Mouse (Mus musculus) stomach, embryonic 15.5 days (tissue): ENCODE results near the gene Rpl28. TPM values are rescaled to one million over a fixed set of nuclear protein-coding genes. Genes with fewer than 3 reads are reported as not detected.

Experiments
- ATAC-seq: fragments of 200-750 bp; cut with Nextera tagmentation; 2 replicates; pipeline ENCODE4 v1.8.0; 2017; ENCODE audit warnings: low read depth, moderate number of reproducible peaks, moderate TSS enrichment; ENCODE audit not compliant: insufficient read depth, low FRiP score
- H3K27ac ChIP-seq: fragments of 300-500 bp; sonication (generic); 2 replicates; pipeline ENCODE4 v1.5.1; 2015; ENCODE audit warnings: mild to moderate bottlenecking, inconsistent platforms
- H3K27me3 ChIP-seq: fragments of 300-500 bp; sonication (generic); replicated peaks from 2 replicates; pipeline ENCODE4 v1.6.1; 2015; ENCODE audit warnings: inconsistent platforms
- H3K36me3 ChIP-seq: fragments of 300-500 bp; sonication (generic); 2 replicates; pipeline ENCODE4 v1.6.1; 2015; ENCODE audit warnings: inconsistent platforms
- H3K4me1 ChIP-seq: fragments of 300-500 bp; sonication (generic); 2 replicates; pipeline ENCODE4 v1.6.1; 2015; ENCODE audit warnings: inconsistent platforms
- H3K4me2 ChIP-seq: fragments of 300-500 bp; sonication (generic); 2 replicates; pipeline ENCODE4 v1.6.1; 2015; ENCODE audit warnings: mild to moderate bottlenecking, inconsistent platforms
- H3K4me3 ChIP-seq: fragments of 300-500 bp; sonication (generic); replicated peaks from 2 replicates; pipeline ENCODE4 v1.5.1; 2015; ENCODE audit warnings: inconsistent platforms
- H3K9ac ChIP-seq: fragments of 300-500 bp; sonication (generic); 2 replicates; pipeline ENCODE4 v1.6.1; 2015; ENCODE audit warnings: inconsistent platforms
- H3K9me3 ChIP-seq: fragments of 300-500 bp; sonication (generic); 2 replicates; pipeline ENCODE4 v1.6.1; 2016; ENCODE audit warnings: inconsistent platforms
- whole genome bisulfite sequencing: fragments of 180-500 bp; shearing (Covaris S2); methylation state at CpG from one replicate; pipeline ENCODE4 v1.1.7; 2015; 5-methylcytosine and 5-hydroxymethylcytosine counted together
- polyA plus RNA-seq: library from polyadenylated mRNA; unstranded; fragments of >200 nt; fragmentation: Nextera tagmentation; extraction: Ambion mirVana; gene quantifications from 2 replicates; pipeline ENCODE4 v1.2.1, GENCODE M21; 2015

The Rpl28 gene
- 309 and 356 TPM in 2 replicates for polyA plus RNA-seq

GRCm38 (mm10) chr7:4792278-4793212, at the start of gene Rpl28:
Rpl28 (plus strand) TSS chr7:4792874.
- Histone ChIP-seq H3K4me2 (peak within 1 kb of the TSS; percentile 71), H3K36me3 (peaks cover 23% of the 10 kb centered on the region), H3K27ac (peak within 1 kb of the TSS; percentile 97), H3K4me3 (peak within 1 kb of the TSS; percentile 84), H3K9me3 (no peaks in the 10 kb centered on the region), H3K4me1 (peaks cover 13% of the 10 kb centered on the region; the same call in 1 of the 2 replicates), H3K9ac (peak within 1 kb of the TSS; percentile 99), H3K27me3 (no peaks in the 10 kb centered on the region)
- peak; percentile 95 for ATAC-seq
- WGBS: under 1% methylated on average over 54 of the region's 54 CpGs

- H3K4me2 ChIP-seq: peak overlapping the region; percentile 17; the same call in 1 of the 2 replicates
- no peak overlapping the region for H3K9ac ChIP-seq
- WGBS: 48% methylated on average over 2 of the region's 2 CpGs
- no peak overlapping the region for H3K27ac ChIP-seq
- no peak overlapping the region for H3K4me3 ChIP-seq
- peaks cover 29% of the 10 kb centered on the region for H3K4me1 ChIP-seq
- ATAC-seq: no peak
- H3K36me3 ChIP-seq: peaks cover 14% of the 10 kb centered on the region
- H3K27me3 ChIP-seq: no peaks in the 10 kb centered on the region
- no peaks in the 10 kb centered on the region for H3K9me3 ChIP-seq
Observed at GRCm38 (mm10) chr7:4743354-4743753, 49.3 kb upstream of the Rpl28 start.

GRCm38 (mm10) chr7:4744886-4745285, 47.8 kb upstream of the Rpl28 start:
- Histone ChIP-seq H3K36me3 (peaks cover 14% of the 10 kb centered on the region), H3K9ac (no peak overlapping the region), H3K4me1 (peaks cover 23% of the 10 kb centered on the region), H3K9me3 (no peaks in the 10 kb centered on the region), H3K27me3 (no peaks in the 10 kb centered on the region), H3K4me3 (no peak overlapping the region), H3K4me2 (no peak overlapping the region), H3K27ac (no peak overlapping the region)
- 90% methylated on average over 6 of the region's 6 CpGs for WGBS
- ATAC-seq: no peak

GRCm38 (mm10) chr7:4746326-4746980, 46.2 kb upstream of the Rpl28 start:
- 85% methylated on average over 22 of the region's 22 CpGs for WGBS
- Histone ChIP-seq H3K4me3 (no peak overlapping the region), H3K9me3 (no peaks in the 10 kb centered on the region), H3K4me1 (peaks cover 21% of the 10 kb centered on the region), H3K4me2 (no peak overlapping the region), H3K36me3 (peaks cover 14% of the 10 kb centered on the region), H3K9ac (no peak overlapping the region), H3K27me3 (no peaks in the 10 kb centered on the region), H3K27ac (no peak overlapping the region)
- ATAC-seq: no peak

- Histone ChIP-seq H3K9me3 (no peaks in the 10 kb centered on the region), H3K4me3 (no peak overlapping the region), H3K9ac (no peak overlapping the region), H3K27me3 (no peaks in the 10 kb centered on the region), H3K4me1 (peaks cover 20% of the 10 kb centered on the region), H3K27ac (no peak overlapping the region), H3K36me3 (peaks cover 14% of the 10 kb centered on the region), H3K4me2 (no peak overlapping the region)
- 64% methylated on average over 9 of the region's 9 CpGs for WGBS
- peak; percentile 19; the same call in 1 of the 2 replicates for ATAC-seq
Observed at GRCm38 (mm10) chr7:4747156-4747899, 45.3 kb upstream of the Rpl28 start.

GRCm38 (mm10) chr7:4748321-4748720, 44.4 kb upstream of the Rpl28 start:
- ATAC-seq: no peak

GRCm38 (mm10) chr7:4749169-4749568, 43.5 kb upstream of the Rpl28 start:
- ATAC-seq: no peak
- H3K36me3 ChIP-seq: peaks cover 14% of the 10 kb centered on the region
- H3K9me3 ChIP-seq: no peaks in the 10 kb centered on the region
- H3K9ac ChIP-seq: no peak overlapping the region
- 93% methylated on average over 2 of the region's 2 CpGs for WGBS
- no peak overlapping the region for H3K27ac ChIP-seq
- H3K4me1 ChIP-seq: peaks cover 18% of the 10 kb centered on the region
- H3K4me2 ChIP-seq: no peak overlapping the region
- H3K27me3 ChIP-seq: no peaks in the 10 kb centered on the region
- H3K4me3 ChIP-seq: no peak overlapping the region

More at GRCm38 (mm10) chr7:4748321-4748720, 44.4 kb upstream of the Rpl28 start:
- Histone ChIP-seq H3K4me3 (no peak overlapping the region), H3K27ac (no peak overlapping the region), H3K9me3 (no peaks in the 10 kb centered on the region), H3K4me1 (peaks cover 19% of the 10 kb centered on the region), H3K9ac (no peak overlapping the region), H3K36me3 (peaks cover 14% of the 10 kb centered on the region), H3K4me2 (no peak overlapping the region), H3K27me3 (no peaks in the 10 kb centered on the region)
- WGBS: 77% methylated on average over 4 of the region's 4 CpGs

- peak; percentile 76 for ATAC-seq
- Histone ChIP-seq H3K36me3 (0 out of 2 replicates have a peak, but pooled peaks cover under 1% of the 10 kb centered on the region), H3K9ac (peak overlapping the region; percentile 27; the same call in 1 of the 2 replicates), H3K9me3 (no peaks in the 10 kb centered on the region), H3K27ac (peak overlapping the region; percentile 81), H3K27me3 (no peaks in the 10 kb centered on the region), H3K4me3 (peak overlapping the region; percentile 52), H3K4me2 (peak overlapping the region; percentile 76), H3K4me1 (peaks cover 18% of the 10 kb centered on the region)
- WGBS: 2% methylated on average over 30 of the region's 30 CpGs
Observed at GRCm38 (mm10) chr7:4751971-4752820, 40.5 kb upstream of the Rpl28 start.

GRCm38 (mm10) chr7:4752821-4753570, 39.7 kb upstream of the Rpl28 start, which contains the start of gene Cox6b2:
Cox6b2 (minus strand) TSS chr7:4753094.
- Histone ChIP-seq H3K4me2 (peak within 1 kb of the TSS; percentile 76), H3K4me1 (peaks cover 18% of the 10 kb centered on the region), H3K27me3 (no peaks in the 10 kb centered on the region), H3K4me3 (peak within 1 kb of the TSS; percentile 52), H3K9me3 (no peaks in the 10 kb centered on the region), H3K9ac (peak within 1 kb of the TSS; percentile 27; the same call in 1 of the 2 replicates), H3K27ac (peak within 1 kb of the TSS; percentile 81), H3K36me3 (no peaks in the 10 kb centered on the region)
- 4% methylated on average over 24 of the region's 24 CpGs for WGBS
- ATAC-seq: peak; percentile 91

GRCm38 (mm10) chr7:4759670-4760069, 33.0 kb upstream of the Rpl28 start:
- Histone ChIP-seq H3K9me3 (no peaks in the 10 kb centered on the region), H3K27ac (no peak overlapping the region), H3K4me2 (no peak overlapping the region), H3K36me3 (no peaks in the 10 kb centered on the region), H3K4me3 (no peak overlapping the region), H3K4me1 (no peaks in the 10 kb centered on the region), H3K9ac (no peak overlapping the region), H3K27me3 (no peaks in the 10 kb centered on the region)
- 41% methylated on average over 1 of the region's 1 CpGs for WGBS
- no peak for ATAC-seq
